Mouse (Mus musculus) myocyte (in vitro differentiated cells): ENCODE measurements around the gene Gsta2. TPM values are rescaled to one million over a fixed set of nuclear protein-coding genes. Genes with fewer than 3 reads are reported as not detected.

Experiments used
- H3K27me3 ChIP-seq: one replicate; pipeline ENCODE4 v1.6.1; 2011; ENCODE audit not compliant: control insufficient read depth, insufficient read depth, insufficient read length
- H3K36me3 ChIP-seq: one replicate; pipeline ENCODE4 v1.6.1; 2011; ENCODE audit not compliant: control insufficient read depth, insufficient read depth
- H3K4me2 ChIP-seq: one replicate; pipeline ENCODE4 v1.6.1; 2011; ENCODE audit warnings: low read depth, control low read depth
- H3K4me3 ChIP-seq: one replicate; pipeline ENCODE4 v1.5.1; 2011; ENCODE audit warnings: mild to moderate bottlenecking, control low read depth, moderate library complexity
- H3K79me2 ChIP-seq: one replicate; pipeline ENCODE4 v1.6.1; 2011; ENCODE audit not compliant: control insufficient read depth, insufficient read depth
- H3ac ChIP-seq: one replicate; pipeline ENCODE4 v1.6.1; 2011; ENCODE audit not compliant: control insufficient read depth, insufficient read length
- CEBPB ChIP-seq: IDR thresholded peaks from 2 replicates; pipeline ENCODE4 v1.6.1; 2011; ENCODE audit warnings: mild to moderate bottlenecking, moderate library complexity; ENCODE audit not compliant: poor library complexity, insufficient read depth, severe bottlenecking
- E2F4 ChIP-seq: IDR thresholded peaks from one replicate; pipeline ENCODE4 v1.6.1; 2011; ENCODE audit warnings: mild to moderate bottlenecking, control low read depth, moderate library complexity; ENCODE audit not compliant: insufficient read depth
- MAX ChIP-seq: IDR thresholded peaks from one replicate; pipeline ENCODE4 v1.6.1; 2011; ENCODE audit warnings: low read depth, mild to moderate bottlenecking, control low read depth
- MYOD1 ChIP-seq, 3 experiments: IDR thresholded peaks; one replicate each; pipeline ENCODE4 v1.6.1; 2011; ENCODE audit warnings: control low read depth in 2 of 3, low read depth in 2 of 3, mild to moderate bottlenecking in 2 of 3, moderate library complexity in 1 of 3; ENCODE audit not compliant: insufficient read length in 2 of 3, control insufficient read depth in 1 of 3
- MYOG ChIP-seq, 3 experiments: IDR thresholded peaks; one replicate each; pipeline ENCODE4 v1.6.1; 2011; ENCODE audit warnings: control low read depth in 2 of 3, low read depth in 2 of 3, mild to moderate bottlenecking in 2 of 3; ENCODE audit not compliant: insufficient read length in 2 of 3, control insufficient read depth in 1 of 3, insufficient read depth in 1 of 3
- POLR2A ChIP-seq: IDR thresholded peaks from one replicate; pipeline ENCODE4 v1.6.1; 2011; ENCODE audit warnings: low read depth, mild to moderate bottlenecking, control low read depth, moderate library complexity; ENCODE audit not compliant: insufficient read length
- POLR2AphosphoS2 ChIP-seq: IDR thresholded peaks from one replicate; pipeline ENCODE4 v1.6.1; 2011; ENCODE audit warnings: low read depth, control low read depth; ENCODE audit not compliant: insufficient read length
- REST ChIP-seq: IDR thresholded peaks from one replicate; pipeline ENCODE4 v1.6.1; 2011; ENCODE audit warnings: mild to moderate bottlenecking, control low read depth, moderate library complexity; ENCODE audit not compliant: insufficient read depth, insufficient read length
- SRF ChIP-seq: IDR thresholded peaks from one replicate; pipeline ENCODE4 v1.6.1; 2011; ENCODE audit warnings: low read depth; ENCODE audit not compliant: control insufficient read depth, insufficient read length
- TCF12 ChIP-seq: IDR thresholded peaks from one replicate; pipeline ENCODE4 v1.6.1; 2011; ENCODE audit warnings: mild to moderate bottlenecking, control low read depth; ENCODE audit not compliant: poor library complexity, insufficient read depth, severe bottlenecking
- TCF3 ChIP-seq: IDR thresholded peaks from one replicate; pipeline ENCODE4 v1.6.1; 2011; ENCODE audit warnings: low read depth, control low read depth; ENCODE audit not compliant: insufficient read length
- USF1 ChIP-seq: IDR thresholded peaks from one replicate; pipeline ENCODE4 v1.6.1; 2011; ENCODE audit warnings: low read depth, mild to moderate bottlenecking, control low read depth, moderate library complexity
- polyA plus RNA-seq: library from polyadenylated mRNA; unstranded; fragments of >200 nt; fragmentation: generic; extraction: Trizol; gene quantifications from one replicate; pipeline ENCODE4 v1.2.1, GENCODE M21; 2012; ENCODE audit warnings: missing spikeins

Gsta2 gene
- polyA plus RNA-seq, 1 experiment, result 0.20 TPM

DNA sequence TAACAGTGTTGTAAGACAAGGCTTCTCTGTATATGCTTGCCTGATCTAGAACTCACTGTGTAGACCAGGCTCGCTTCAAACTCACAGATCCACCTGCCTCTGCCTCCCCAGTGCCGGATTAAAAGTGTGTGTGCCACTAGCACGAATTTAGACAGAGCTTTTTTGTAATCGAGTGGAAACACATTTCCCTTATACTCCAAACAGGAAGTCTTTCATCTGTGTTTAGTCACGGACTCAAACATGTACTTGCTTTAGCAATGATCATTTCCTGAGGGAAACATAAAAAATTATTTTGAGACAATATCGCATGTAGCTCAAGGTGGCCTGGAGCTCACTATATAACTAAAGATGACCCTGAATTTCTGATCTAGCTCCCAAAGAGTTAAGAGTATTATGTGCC lies 7.8 kb upstream of the Gsta2 start:
- no peak overlapping the region for H3K4me2 ChIP-seq
- TF ChIP-seq USF1 (no peak), POLR2AphosphoS2 (no peak), SRF (no peak), E2F4 (no peak), CEBPB (no peak), REST (no peak), TCF3 (no peak), MYOD1 (IDR thresholded peaks at IDR 0.05; ENCODE audit: control insufficient read depth in 1 of 3, insufficient read length in 2 of 3, low read depth in 2 of 3) (no peak), MYOG (IDR thresholded peaks at IDR 0.05; ENCODE audit: control insufficient read depth in 1 of 3, insufficient read depth in 1 of 3, insufficient read length in 2 of 3, low read depth in 2 of 3) (no peak), POLR2A (no peak), TCF12 (no peak), MAX (no peak)
- no peaks in the 10 kb centered on the region for H3K79me2 ChIP-seq
- no peaks in the 10 kb centered on the region for H3K36me3 ChIP-seq
- no peaks in the 10 kb centered on the region for H3K27me3 ChIP-seq
- no peak overlapping the region for H3K4me3 ChIP-seq
- H3ac ChIP-seq, result no peak overlapping the region

DNA sequence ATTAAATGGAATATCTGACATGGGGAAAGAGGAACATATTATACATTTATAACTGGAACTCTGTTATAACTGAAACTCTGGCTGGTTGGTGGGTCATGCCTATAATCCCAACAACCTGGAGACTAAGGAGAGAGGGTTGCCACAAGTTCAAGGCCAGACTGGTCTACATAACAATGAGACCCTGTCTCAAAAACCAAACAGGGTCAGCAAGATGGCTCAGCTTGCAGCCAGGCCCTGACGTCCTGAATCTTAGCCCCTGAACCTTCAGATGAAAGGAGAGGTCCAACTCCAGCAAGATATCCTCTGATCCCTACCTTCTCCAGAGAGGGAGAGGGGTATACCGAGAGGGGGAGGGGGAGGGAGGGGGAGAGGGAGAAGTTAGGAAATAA lies 4.9 kb upstream of the Gsta2 start:
- Histone ChIP-seq H3K36me3 (no peaks in the 10 kb centered on the region), H3ac (no peak overlapping the region), H3K4me3 (no peak overlapping the region), H3K27me3 (no peaks in the 10 kb centered on the region), H3K4me2 (no peak overlapping the region), H3K79me2 (no peaks in the 10 kb centered on the region)
- TF ChIP-seq POLR2A (no peak), MAX (no peak)

DNA sequence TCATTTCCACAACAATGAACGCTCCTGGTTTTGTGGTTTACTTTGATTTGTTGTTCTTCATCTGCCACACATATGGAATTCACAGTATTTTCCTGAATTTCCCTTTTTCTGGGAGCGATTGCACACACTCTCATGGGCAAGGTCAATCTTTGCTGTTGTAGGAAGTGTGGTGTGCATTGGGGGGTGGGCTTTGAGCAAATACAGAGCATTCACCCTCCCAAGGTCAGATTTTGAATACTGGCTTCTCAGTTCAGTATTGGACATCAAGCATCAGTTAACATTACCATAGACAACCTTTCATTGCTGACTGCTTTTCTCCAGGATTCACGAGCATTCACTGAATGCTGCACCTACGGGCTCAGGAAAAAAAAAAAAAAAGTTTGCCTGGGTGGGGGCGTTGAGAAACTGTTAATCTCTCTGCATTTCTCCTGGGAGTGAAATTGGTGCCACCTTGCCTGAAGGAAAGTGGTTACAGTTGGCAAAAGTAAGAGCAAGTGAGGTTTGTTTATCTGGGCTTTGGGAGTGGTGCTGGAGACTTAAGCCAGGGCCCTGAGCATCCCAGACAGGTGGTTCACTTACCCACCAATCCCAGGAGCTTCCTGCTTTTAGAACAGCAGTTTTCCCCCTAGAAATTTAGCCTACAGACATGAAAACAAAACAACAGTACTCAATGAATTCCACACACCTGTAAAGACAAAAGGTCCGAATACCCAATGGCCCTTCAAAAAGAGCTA lies 4.3 kb upstream of the Gsta2 start:
- Histone ChIP-seq H3K79me2 (no peaks in the 10 kb centered on the region), H3K27me3 (no peaks in the 10 kb centered on the region), H3K36me3 (no peaks in the 10 kb centered on the region), H3K4me3 (no peak overlapping the region), H3ac (no peak overlapping the region), H3K4me2 (no peak overlapping the region)
- TF ChIP-seq SRF, result no peak
- no peak for TF ChIP-seq POLR2A
- no peak for TF ChIP-seq CEBPB
- no peak for TF ChIP-seq REST
- no peak for TF ChIP-seq USF1

DNA sequence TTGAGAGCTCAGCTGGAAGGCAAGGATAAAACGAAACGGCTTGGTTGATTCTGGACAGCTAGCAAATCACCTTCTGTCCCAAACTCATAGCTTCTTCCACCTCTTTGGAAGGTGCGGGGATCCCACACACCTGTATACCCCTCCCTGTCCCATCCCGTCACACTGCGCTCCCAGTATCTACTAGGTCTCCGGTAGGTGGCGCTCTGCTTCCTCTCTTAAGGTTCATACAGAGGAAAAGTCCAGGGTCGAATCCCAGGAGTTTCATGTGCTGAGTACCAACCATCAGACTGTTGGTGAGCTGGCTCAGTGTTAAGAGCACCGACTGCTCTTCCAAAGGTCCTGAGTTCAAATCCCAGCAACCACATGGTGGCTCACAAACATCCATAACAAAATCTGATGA lies 2.5 kb upstream of the Gsta2 start:
- H3K36me3 ChIP-seq, result no peaks in the 10 kb centered on the region
- no peaks in the 10 kb centered on the region for H3K79me2 ChIP-seq
- no peaks in the 10 kb centered on the region for H3K27me3 ChIP-seq
- no peak for TF ChIP-seq SRF
- no peak for TF ChIP-seq TCF3
- TF ChIP-seq USF1, result no peak
- no peak for TF ChIP-seq REST
- TF ChIP-seq MYOD1 (IDR thresholded peaks at IDR 0.05; ENCODE audit: control insufficient read depth in 1 of 3, insufficient read length in 2 of 3, low read depth in 2 of 3), result no peak
- no peak overlapping the region for H3ac ChIP-seq
- no peak overlapping the region for H3K4me2 ChIP-seq
- H3K4me3 ChIP-seq, result no peak overlapping the region

DNA sequence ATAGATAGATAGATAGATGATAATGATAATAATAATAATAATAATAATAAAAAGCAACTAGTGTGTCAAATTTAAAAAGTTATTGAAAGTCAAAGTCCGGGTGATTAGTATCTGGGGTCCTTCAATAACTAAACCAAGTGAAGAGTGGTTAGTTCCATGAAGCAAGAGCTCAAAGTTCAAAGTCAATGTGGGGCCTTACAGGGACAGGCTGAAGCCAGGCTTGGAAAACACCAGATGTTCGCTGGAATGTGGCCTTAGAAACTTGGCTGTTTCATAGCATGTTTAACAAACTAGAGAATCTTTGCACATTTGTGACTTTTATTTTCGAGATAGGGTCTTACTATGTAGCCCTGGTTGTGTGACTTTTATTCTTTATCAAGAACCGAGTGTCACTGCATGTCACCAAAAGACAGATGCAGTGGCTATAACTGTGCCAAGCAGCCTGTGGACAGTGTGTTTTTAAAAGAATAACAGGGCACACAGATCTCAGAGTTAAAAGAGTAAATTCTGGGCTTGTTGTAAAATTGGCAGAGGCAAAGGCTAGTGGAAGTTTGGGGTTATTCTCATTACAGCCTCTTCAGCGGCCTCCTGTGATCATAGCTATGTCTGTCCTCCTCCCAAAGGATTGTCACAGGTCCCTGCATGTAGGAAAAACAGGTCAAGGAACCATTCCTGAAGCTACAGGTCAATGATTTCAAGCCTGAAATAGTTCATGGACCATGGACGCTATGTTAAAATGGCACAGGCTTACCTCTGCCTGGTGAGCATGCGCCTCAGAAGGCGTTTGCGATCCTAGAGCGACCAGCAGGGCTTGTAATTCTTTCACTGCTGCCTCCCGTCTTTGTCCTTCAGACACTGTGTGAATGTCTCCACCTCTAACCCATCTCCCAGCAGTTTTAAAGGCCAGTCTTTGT lies 666 bp downstream of the Gsta2 start:
- TF ChIP-seq POLR2A, result no peak
- no peak for TF ChIP-seq REST
- no peak for TF ChIP-seq MYOD1 (IDR thresholded peaks at IDR 0.05; ENCODE audit: control insufficient read depth in 1 of 3, insufficient read length in 2 of 3, low read depth in 2 of 3)
- TF ChIP-seq POLR2AphosphoS2, result no peak
- no peak for TF ChIP-seq USF1
- no peak for TF ChIP-seq CEBPB
- TF ChIP-seq TCF12, result no peak
- H3K4me3 ChIP-seq, result no peak overlapping the region
- no peak overlapping the region for H3ac ChIP-seq
- no peaks in the 10 kb centered on the region for H3K79me2 ChIP-seq
- H3K27me3 ChIP-seq, result no peaks in the 10 kb centered on the region
- no peak overlapping the region for H3K4me2 ChIP-seq
- no peaks in the 10 kb centered on the region for H3K36me3 ChIP-seq
